Mouse (Mus musculus) heart, adult 2 months (tissue): ENCODE data around the gene Emc1.

Experiments used
- CTCF ChIP-seq: fragments of 200-600 bp; IDR thresholded peaks from 2 replicates; pipeline ENCODE4 v1.8.1; 2022; ENCODE audit warnings: antibody characterized with exemption, mild to moderate bottlenecking, moderate library complexity
- EP300 ChIP-seq: fragments of 200-500 bp; IDR thresholded peaks from 2 replicates; pipeline ENCODE4 v1.6.1; 2011; ENCODE audit warnings: low read depth, low read length, control low read depth; ENCODE audit not compliant: insufficient read depth
- POLR2A ChIP-seq: fragments of 200-500 bp; IDR thresholded peaks from 2 replicates; pipeline ENCODE4 v1.6.1; 2011; ENCODE audit warnings: mild to moderate bottlenecking, low read depth, low read length, control low read depth; ENCODE audit not compliant: insufficient read depth

GRCm38 (mm10) chr4:139400487-139400886 lies 48.1 kb downstream of the Emc1 start:
- no peak for TF ChIP-seq CTCF
- no peak for TF ChIP-seq POLR2A
- TF ChIP-seq EP300, result no peak
